Mouse (Mus musculus): Measurements from ENCODE around the gene Morn3. TPM values are rescaled to one million over a fixed set of nuclear protein-coding genes. Genes with fewer than 3 reads are reported as not detected.

Morn3 gene
- polyA plus RNA-seq, 1 experiment from 2014 or later: 1.0 TPM

DNA sequence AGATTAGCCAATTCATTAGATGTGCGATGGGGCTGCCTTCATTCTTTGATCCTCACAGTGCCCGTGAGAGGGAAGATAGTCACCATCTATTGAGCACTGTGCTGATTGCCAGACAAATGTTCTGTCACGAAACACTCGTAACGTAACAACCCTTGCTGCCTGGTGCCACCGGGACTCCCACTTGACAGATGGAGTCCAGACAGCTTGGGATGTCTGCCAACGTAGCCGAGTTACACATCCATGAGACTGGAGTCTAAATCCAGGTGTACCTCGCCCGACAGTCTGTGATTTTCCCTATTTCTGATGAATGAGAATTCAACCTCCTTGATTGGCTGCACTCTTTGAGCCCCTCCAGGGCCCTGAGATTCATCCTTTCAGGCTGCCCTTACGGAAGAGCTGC is 36.9 kb downstream of the Morn3 start:
- no peak for ATAC-seq (ENCODE audit: insufficient read depth, low FRiP score)
- no peaks in the 10 kb centered on the region for H3K27me3 ChIP-seq (ENCODE audit: control insufficient read depth, insufficient read depth, low read length)
- no peaks in the 10 kb centered on the region for H3K36me3 ChIP-seq (ENCODE audit: control insufficient read depth, insufficient read depth, low read length)
- peak overlapping the region; percentile 69; the same call in 1 of the 2 replicates for H3K27ac ChIP-seq (ENCODE audit: low read length)
- H3K4me2 ChIP-seq (ENCODE audit: low read depth, low read length): no peak overlapping the region
- peaks cover 18% of the 10 kb centered on the region for H3K4me1 ChIP-seq (ENCODE audit: control insufficient read depth, insufficient read depth, low read length)
- no peaks in the 10 kb centered on the region for H3K9me3 ChIP-seq (replicated peaks; ENCODE audit: control insufficient read depth, low read length)
- WGBS: 43% methylated on average over 11 of the region's 11 CpGs
- no peak overlapping the region for H3K4me3 ChIP-seq (replicated peaks; ENCODE audit: low read length)
- H3K9ac ChIP-seq (ENCODE audit: low read length): no peak overlapping the region

DNA sequence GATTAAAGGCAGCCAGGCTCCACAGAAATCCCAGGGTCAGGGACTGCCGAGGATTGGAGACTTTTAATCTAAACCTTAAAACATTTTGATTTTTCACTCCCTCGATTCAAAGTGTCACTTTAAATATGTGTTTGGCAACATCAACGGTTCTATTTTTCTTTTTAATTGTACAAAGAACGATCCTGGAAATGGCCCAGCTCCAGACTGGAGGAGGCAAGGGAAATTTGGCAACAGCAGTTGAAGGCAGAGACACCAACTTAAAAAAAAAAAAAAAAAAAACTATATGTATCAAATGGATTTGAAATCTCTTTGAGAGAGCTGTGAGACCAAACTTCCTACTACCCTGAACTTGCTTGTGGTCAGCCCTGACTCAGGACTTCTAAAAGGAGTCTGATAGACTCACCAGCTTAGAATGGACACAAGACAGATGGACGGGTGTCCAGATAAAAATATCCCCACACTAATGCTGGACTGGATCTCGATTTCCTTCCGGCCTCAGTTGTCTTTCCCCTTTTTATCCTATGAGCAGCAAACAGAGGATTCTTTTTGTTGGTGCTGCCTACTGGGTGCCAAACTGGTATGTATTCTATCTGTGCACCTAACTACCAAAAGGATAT is 37.8 kb downstream of the Morn3 start:
- Histone ChIP-seq H3K4me3 (replicated peaks; ENCODE audit: low read length) (no peak overlapping the region), H3K27me3 (ENCODE audit: control insufficient read depth, insufficient read depth, low read length) (no peaks in the 10 kb centered on the region), H3K9me3 (replicated peaks; ENCODE audit: control insufficient read depth, low read length) (no peaks in the 10 kb centered on the region), H3K9ac (ENCODE audit: low read length) (no peak overlapping the region), H3K27ac (ENCODE audit: low read length) (peak overlapping the region; percentile 69), H3K4me2 (ENCODE audit: low read depth, low read length) (no peak overlapping the region), H3K36me3 (ENCODE audit: control insufficient read depth, insufficient read depth, low read length) (no peaks in the 10 kb centered on the region), H3K4me1 (ENCODE audit: control insufficient read depth, insufficient read depth, low read length) (peaks cover 13% of the 10 kb centered on the region)
- WGBS: 55% methylated on average over 7 of the region's 7 CpGs
- no peak for ATAC-seq (ENCODE audit: insufficient read depth, low FRiP score)

DNA sequence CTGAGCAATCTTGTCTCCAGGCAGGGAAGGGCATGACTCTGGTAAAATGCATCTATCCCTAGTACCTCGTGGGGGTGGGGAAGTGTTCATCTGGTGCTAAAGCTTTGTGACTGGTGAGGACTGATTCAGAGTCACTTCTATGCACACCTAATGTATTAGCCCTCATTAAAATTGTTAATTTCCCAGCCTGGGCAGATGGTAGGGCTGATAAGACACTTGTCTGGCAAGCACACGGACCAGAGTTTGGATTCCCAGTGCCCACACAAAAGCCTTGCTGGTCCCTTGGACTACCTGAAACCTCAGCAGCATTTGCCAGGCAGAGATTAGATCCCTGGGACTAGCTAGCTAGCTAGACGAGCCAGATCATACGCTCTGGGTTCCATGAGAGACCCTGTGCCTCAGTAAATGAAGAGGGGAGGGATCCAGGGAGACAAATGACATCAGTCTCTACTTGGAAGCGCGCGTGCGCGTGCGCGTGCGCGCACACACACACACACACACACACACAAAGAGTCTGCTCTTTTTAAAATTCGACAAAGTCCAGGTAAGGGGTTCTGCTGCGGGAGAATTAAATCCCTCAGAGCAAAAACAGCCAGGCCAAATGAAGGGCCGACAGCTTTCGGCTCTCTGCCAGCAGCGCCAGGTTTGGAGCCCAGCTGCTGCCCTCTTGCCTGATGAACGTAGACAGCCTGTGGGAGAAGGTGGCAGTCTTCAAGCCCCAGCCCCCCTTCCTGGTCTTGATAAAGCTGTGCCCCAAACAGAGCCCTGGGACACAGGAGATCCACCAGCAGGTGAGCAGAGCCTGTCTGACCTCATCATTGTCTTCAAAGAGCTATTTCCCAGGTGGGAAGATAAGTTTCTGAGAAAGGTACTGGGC is 40.9 kb downstream of the Morn3 start:
- H3K4me3 ChIP-seq (replicated peaks; ENCODE audit: low read length): no peak overlapping the region
- no peak overlapping the region for H3K4me2 ChIP-seq (ENCODE audit: low read depth, low read length)
- peak overlapping the region; percentile 29; the same call in 1 of the 2 replicates for H3K9ac ChIP-seq (ENCODE audit: low read length)
- H3K27ac ChIP-seq (ENCODE audit: low read length): no peak overlapping the region
- no peaks in the 10 kb centered on the region for H3K9me3 ChIP-seq (replicated peaks; ENCODE audit: control insufficient read depth, low read length)
- no peaks in the 10 kb centered on the region for H3K27me3 ChIP-seq (ENCODE audit: control insufficient read depth, insufficient read depth, low read length)
- peaks cover 11% of the 10 kb centered on the region for H3K4me1 ChIP-seq (ENCODE audit: control insufficient read depth, insufficient read depth, low read length)
- no peak for ATAC-seq (ENCODE audit: insufficient read depth, low FRiP score)
- no peaks in the 10 kb centered on the region for H3K36me3 ChIP-seq (ENCODE audit: control insufficient read depth, insufficient read depth, low read length)
- WGBS: 57% methylated on average over 19 of the region's 19 CpGs

DNA sequence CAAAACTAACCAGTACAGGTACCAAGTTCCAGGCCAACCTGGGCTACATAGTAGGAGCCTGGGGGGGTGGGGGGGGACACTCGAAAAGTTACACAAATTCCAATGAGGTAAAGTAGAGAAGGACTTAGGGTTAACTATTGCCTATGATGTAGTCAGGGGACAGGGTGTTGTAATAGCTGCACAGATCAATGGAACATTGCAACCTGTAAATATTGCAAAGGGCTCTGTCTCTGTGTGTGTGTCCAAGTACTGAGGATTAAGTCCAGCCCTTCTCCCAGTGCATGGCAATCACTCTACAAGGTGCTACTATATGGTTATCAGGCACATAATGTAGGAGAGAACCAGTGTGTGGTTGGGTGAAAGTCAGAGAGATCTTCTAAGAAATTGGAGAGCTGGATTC is 45.9 kb downstream of the Morn3 start:
- Histone ChIP-seq H3K9me3 (replicated peaks; ENCODE audit: control insufficient read depth, low read length) (no peaks in the 10 kb centered on the region), H3K4me2 (ENCODE audit: low read depth, low read length) (no peak overlapping the region), H3K27me3 (ENCODE audit: control insufficient read depth, insufficient read depth, low read length) (no peaks in the 10 kb centered on the region), H3K4me3 (replicated peaks; ENCODE audit: low read length) (no peak overlapping the region), H3K4me1 (ENCODE audit: control insufficient read depth, insufficient read depth, low read length) (peaks cover 3% of the 10 kb centered on the region; the same call in 1 of the 2 replicates), H3K36me3 (ENCODE audit: control insufficient read depth, insufficient read depth, low read length) (no peaks in the 10 kb centered on the region), H3K27ac (ENCODE audit: low read length) (no peak overlapping the region), H3K9ac (ENCODE audit: low read length) (no peak overlapping the region)
- no peak for ATAC-seq (ENCODE audit: insufficient read depth, low FRiP score)
- 74% methylated on average over 1 of the region's 1 CpGs for WGBS

DNA sequence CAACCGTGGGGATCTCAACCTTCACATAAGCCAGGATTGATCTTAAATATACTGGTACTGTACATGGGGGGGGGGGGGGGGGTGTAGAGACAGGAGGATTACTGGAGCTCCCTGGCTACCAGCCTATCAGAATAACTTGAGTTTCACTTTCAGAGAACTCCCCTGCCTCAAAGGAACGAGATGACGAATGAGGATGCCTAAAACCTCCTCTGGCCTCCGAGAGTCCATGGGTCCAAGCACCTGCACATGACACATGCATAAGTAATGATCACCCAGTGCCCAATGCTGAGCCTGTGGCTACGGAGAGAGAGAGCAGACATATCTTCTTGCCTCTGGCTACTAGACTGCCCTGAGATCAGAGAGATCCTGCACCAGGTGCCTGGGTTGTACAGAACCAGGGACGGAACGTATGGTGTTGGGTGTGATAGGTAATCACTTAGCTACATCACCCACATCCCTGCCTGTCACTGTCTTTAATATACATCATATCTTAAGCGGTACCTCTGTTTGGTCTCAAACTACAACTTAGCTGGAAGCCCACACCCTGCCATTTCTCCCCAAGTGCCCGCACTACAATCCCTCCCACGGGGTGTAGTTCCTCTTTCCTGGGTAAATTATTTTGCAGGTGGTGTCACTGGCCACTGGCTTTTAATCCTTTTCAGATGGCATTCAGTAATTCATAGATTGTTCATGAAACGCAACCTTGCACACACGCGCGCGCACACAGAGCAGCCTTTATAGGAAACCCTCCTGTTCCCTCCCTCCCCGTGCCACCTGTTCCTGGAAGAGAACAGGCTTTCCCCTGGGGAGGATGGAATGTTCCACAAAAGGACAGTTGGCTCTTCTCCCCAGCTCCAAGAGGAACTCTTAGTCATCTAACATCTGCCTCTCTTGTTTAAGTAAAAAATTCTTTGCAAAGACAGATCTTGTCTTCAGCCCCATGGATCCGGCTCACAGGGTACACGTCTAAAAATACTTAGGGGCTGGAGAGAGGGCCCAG is 49.3 kb downstream of the Morn3 start:
- no peak overlapping the region for H3K4me3 ChIP-seq (replicated peaks; ENCODE audit: low read length)
- H3K4me2 ChIP-seq (ENCODE audit: low read depth, low read length): no peak overlapping the region
- 75% methylated on average over 18 of the region's 18 CpGs for WGBS
- H3K4me1 ChIP-seq (ENCODE audit: control insufficient read depth, insufficient read depth, low read length): peaks cover 7% of the 10 kb centered on the region; the same call in 1 of the 2 replicates
- no peak overlapping the region for H3K27ac ChIP-seq (ENCODE audit: low read length)
- H3K9ac ChIP-seq (ENCODE audit: low read length): no peak overlapping the region; the same call in 1 of the 2 replicates
- ATAC-seq (ENCODE audit: insufficient read depth, low FRiP score): no peak
- no peaks in the 10 kb centered on the region for H3K36me3 ChIP-seq (ENCODE audit: control insufficient read depth, insufficient read depth, low read length)
- no peaks in the 10 kb centered on the region for H3K9me3 ChIP-seq (replicated peaks; ENCODE audit: control insufficient read depth, low read length)
- H3K27me3 ChIP-seq (ENCODE audit: control insufficient read depth, insufficient read depth, low read length): no peaks in the 10 kb centered on the region

DNA sequence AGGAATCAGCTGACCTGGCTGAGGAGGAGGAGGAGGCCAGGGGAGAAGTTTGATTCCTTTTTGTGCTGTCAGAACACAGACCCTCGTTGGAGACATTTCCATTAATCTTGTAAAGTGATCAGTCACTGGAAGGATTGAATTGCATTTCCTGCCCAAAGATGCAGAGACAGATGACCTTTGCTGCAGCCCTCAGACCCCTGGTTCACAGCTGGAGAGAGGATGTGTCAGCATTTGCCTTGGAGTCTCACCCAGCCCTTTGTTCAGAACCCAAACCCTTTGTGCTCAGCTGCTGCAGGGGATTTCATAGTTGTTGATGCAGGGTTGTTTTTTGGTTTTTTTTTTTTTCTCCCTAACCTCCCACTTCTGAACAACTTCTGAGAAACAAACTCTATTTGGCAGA is 51.9 kb downstream of the Morn3 start:
- 0% methylated on average over 1 of the region's 1 CpGs for WGBS
- H3K4me3 ChIP-seq (replicated peaks; ENCODE audit: low read length): no peak overlapping the region
- no peak overlapping the region for H3K27ac ChIP-seq (ENCODE audit: low read length)
- 0 out of 2 replicates have a peak overlapping the region, but pooled peaks have one; percentile 33 for H3K9ac ChIP-seq (ENCODE audit: low read length)
- ATAC-seq (ENCODE audit: insufficient read depth, low FRiP score): no peak
- H3K27me3 ChIP-seq (ENCODE audit: control insufficient read depth, insufficient read depth, low read length): no peaks in the 10 kb centered on the region
- H3K4me2 ChIP-seq (ENCODE audit: low read depth, low read length): no peak overlapping the region
- peaks cover 12% of the 10 kb centered on the region; the same call in 1 of the 2 replicates for H3K4me1 ChIP-seq (ENCODE audit: control insufficient read depth, insufficient read depth, low read length)
- no peaks in the 10 kb centered on the region for H3K9me3 ChIP-seq (replicated peaks; ENCODE audit: control insufficient read depth, low read length)
- H3K36me3 ChIP-seq (ENCODE audit: control insufficient read depth, insufficient read depth, low read length): no peaks in the 10 kb centered on the region

DNA sequence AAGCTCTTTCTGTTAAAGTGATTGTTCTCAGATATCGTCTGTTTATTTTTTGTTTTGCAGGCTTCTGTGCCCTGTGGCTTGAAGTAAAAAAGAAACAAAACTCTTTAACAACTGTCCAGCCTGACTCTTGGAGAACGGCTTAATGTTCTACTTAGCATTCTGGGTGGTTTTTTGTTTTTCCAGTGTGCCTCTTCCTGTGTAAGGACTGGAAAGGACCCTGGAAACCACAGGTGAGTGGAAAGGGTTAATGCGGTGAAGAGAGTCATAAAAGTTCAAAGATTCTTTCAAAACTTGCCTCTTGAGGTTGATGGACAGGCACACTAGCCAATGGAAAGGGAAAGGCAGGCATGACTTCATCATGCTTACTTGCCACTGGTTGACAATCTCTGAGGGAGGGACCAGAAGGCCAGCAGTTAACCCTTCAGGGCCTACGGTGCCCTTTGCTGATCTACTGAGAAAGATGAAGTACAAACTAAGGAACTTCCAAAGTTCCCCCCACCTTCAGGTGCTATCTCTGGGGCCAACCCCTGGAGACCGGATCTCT is 52.4 kb downstream of the Morn3 start:
- Histone ChIP-seq H3K9ac (ENCODE audit: low read length) (0 out of 2 replicates have a peak overlapping the region, but pooled peaks have one; percentile 33), H3K27ac (ENCODE audit: low read length) (no peak overlapping the region), H3K27me3 (ENCODE audit: control insufficient read depth, insufficient read depth, low read length) (no peaks in the 10 kb centered on the region), H3K4me2 (ENCODE audit: low read depth, low read length) (peak overlapping the region; percentile 50), H3K4me3 (replicated peaks; ENCODE audit: low read length) (peak overlapping the region; percentile 26), H3K36me3 (ENCODE audit: control insufficient read depth, insufficient read depth, low read length) (no peaks in the 10 kb centered on the region), H3K4me1 (ENCODE audit: control insufficient read depth, insufficient read depth, low read length) (peaks cover 13% of the 10 kb centered on the region; the same call in 1 of the 2 replicates), H3K9me3 (replicated peaks; ENCODE audit: control insufficient read depth, low read length) (no peaks in the 10 kb centered on the region)
- 11% methylated on average over 5 of the region's 5 CpGs for WGBS
- peak; percentile 93 for ATAC-seq (ENCODE audit: insufficient read depth, low FRiP score)

DNA sequence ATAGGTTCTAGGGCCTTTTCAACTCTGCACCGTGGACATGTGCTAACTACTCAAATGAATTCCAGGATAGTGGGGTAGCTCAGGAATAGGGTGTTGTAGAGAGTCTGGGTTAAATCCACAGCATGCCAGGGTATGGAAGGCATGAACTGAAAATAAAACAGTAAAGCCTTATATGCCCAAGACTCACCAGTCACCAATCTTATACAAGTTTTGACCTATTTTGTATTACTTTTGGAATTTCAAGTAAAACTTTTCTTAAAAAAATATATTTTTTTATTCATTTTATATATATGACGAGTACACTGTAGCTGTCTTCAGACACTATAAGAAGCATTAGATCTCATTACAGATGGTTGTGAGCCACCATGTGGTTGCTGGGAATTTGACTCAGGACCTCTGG is 53.0 kb downstream of the Morn3 start:
- Histone ChIP-seq H3K4me3 (replicated peaks; ENCODE audit: low read length) (peak overlapping the region; percentile 26; the same call in 1 of the 2 replicates), H3K36me3 (ENCODE audit: control insufficient read depth, insufficient read depth, low read length) (no peaks in the 10 kb centered on the region), H3K27me3 (ENCODE audit: control insufficient read depth, insufficient read depth, low read length) (no peaks in the 10 kb centered on the region), H3K27ac (ENCODE audit: low read length) (no peak overlapping the region), H3K9me3 (replicated peaks; ENCODE audit: control insufficient read depth, low read length) (no peaks in the 10 kb centered on the region), H3K9ac (ENCODE audit: low read length) (no peak overlapping the region), H3K4me1 (ENCODE audit: control insufficient read depth, insufficient read depth, low read length) (peaks cover 11% of the 10 kb centered on the region; the same call in 1 of the 2 replicates), H3K4me2 (ENCODE audit: low read depth, low read length) (peak overlapping the region; percentile 50)
- ATAC-seq (ENCODE audit: insufficient read depth, low FRiP score): no peak
- 48% methylated on average over 2 of the region's 2 CpGs for WGBS
